Mouse (Mus musculus) midbrain, embryonic 14.5 days (tissue): ENCODE measurements around the gene Klf9. TPM values are rescaled to one million over a fixed set of nuclear protein-coding genes. Genes with fewer than 3 reads are reported as not detected.
A peak's percentile ranks its signal among the peaks of the same experiment; 100 is the strongest.

Experiments used
- ATAC-seq: fragments of 200-750 bp; cut with Nextera tagmentation; 2 replicates; pipeline ENCODE4 v1.8.0; 2017; ENCODE audit warnings: moderate number of reproducible peaks, moderate library complexity; ENCODE audit not compliant: low FRiP score, low TSS enrichment
- DNase-seq: peaks from one replicate; pipeline ENCODE4 v3.0.0-alpha.2; 2015
- H3K27ac ChIP-seq: fragments of 300-500 bp; sonication (generic); replicated peaks from 2 replicates; pipeline ENCODE4 v1.5.1; 2014; ENCODE audit warnings: mild to moderate bottlenecking, low read depth, low read length, moderate library complexity
- H3K27me3 ChIP-seq: fragments of 300-500 bp; sonication (generic); 2 replicates; pipeline ENCODE4 v1.6.1; 2014; ENCODE audit warnings: low read length, control low read depth, mixed read lengths; ENCODE audit not compliant: control insufficient read depth, insufficient read depth
- H3K36me3 ChIP-seq: fragments of 300-500 bp; sonication (generic); 2 replicates; pipeline ENCODE4 v1.6.1; 2014; ENCODE audit warnings: low read length, control low read depth; ENCODE audit not compliant: control insufficient read depth, insufficient read depth
- H3K4me1 ChIP-seq: fragments of 300-500 bp; sonication (generic); 2 replicates; pipeline ENCODE4 v1.6.1; 2014; ENCODE audit warnings: mild to moderate bottlenecking, antibody characterized with exemption, low read length, control low read depth; ENCODE audit not compliant: control insufficient read depth, insufficient read depth
- H3K4me2 ChIP-seq: fragments of 300-500 bp; sonication (generic); 2 replicates; pipeline ENCODE4 v1.6.1; 2014; ENCODE audit warnings: mild to moderate bottlenecking, low read length, moderate library complexity
- H3K4me3 ChIP-seq: fragments of 300-500 bp; sonication (generic); replicated peaks from 2 replicates; pipeline ENCODE4 v1.5.1; 2014; ENCODE audit warnings: low read depth, low read length
- H3K9ac ChIP-seq: fragments of 300-500 bp; sonication (generic); replicated peaks from 2 replicates; pipeline ENCODE4 v1.6.1; 2014; ENCODE audit warnings: mild to moderate bottlenecking, low read length, moderate library complexity
- H3K9me3 ChIP-seq: fragments of 300-500 bp; sonication (generic); 2 replicates; pipeline ENCODE4 v1.6.1; 2016; ENCODE audit warnings: low read length, control low read depth, mixed read lengths; ENCODE audit not compliant: control insufficient read depth
- WGBS: fragments of 180-500 bp; shearing (Covaris S2); extraction: QIAGEN DNeasy Blood & Tissue Kit; methylation state at CpG from one replicate; pipeline ENCODE4 v1.1.7; 2014; 5-methylcytosine and 5-hydroxymethylcytosine counted together
- polyA plus RNA-seq: library from polyadenylated mRNA; unstranded; fragments of >200 nt; fragmentation: Nextera tagmentation; extraction: Ambion mirVana; gene quantifications from 2 replicates; pipeline ENCODE4 v1.2.1, GENCODE M21; 2014

The Klf9 gene
- polyA plus RNA-seq, 1 experiment from 2014 or later, result 0.93 TPM

GRCm38 (mm10) chr19:23151651-23152070, 10.6 kb downstream of the Klf9 start:
- ATAC-seq, result no peak
- Histone ChIP-seq H3K36me3 (no peaks in the 10 kb centered on the region), H3K27me3 (no peaks in the 10 kb centered on the region), H3K4me3 (no peak overlapping the region), H3K9me3 (no peaks in the 10 kb centered on the region), H3K4me1 (no peaks in the 10 kb centered on the region), H3K9ac (no peak overlapping the region), H3K27ac (no peak overlapping the region), H3K4me2 (no peak overlapping the region)
- peak; percentile 47 for DNase-seq
- 35% methylated on average over 11 of the region's 11 CpGs for WGBS

DNA sequence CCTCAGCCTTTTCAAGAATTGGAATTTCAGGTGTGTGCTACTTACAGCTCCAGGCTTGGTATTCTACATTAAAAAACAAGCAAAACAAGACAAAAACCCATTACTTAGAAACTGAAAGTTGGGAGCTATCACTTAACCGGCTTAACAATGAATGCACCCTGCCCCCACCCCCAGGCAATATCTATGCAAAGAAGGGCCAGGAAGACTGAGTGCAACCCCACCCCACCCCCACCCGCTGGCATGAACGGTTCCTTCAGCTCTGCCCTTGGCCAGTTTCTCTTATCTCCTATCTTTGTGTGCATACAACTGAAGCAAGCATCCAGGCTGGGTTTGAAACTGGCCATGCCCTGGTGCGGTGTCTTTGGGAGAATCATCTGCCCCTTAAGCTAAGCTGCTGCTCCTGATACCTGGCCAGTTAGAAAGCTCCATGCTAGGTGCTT, 11.2 kb downstream of the Klf9 start:
- H3K9ac ChIP-seq, result no peak overlapping the region
- no peaks in the 10 kb centered on the region for H3K36me3 ChIP-seq
- H3K9me3 ChIP-seq, result no peaks in the 10 kb centered on the region
- no peak for DNase-seq
- no peak for ATAC-seq
- H3K27ac ChIP-seq, result no peak overlapping the region
- H3K27me3 ChIP-seq, result no peaks in the 10 kb centered on the region
- H3K4me1 ChIP-seq, result no peaks in the 10 kb centered on the region
- H3K4me2 ChIP-seq, result no peak overlapping the region
- 30% methylated on average over 4 of the region's 4 CpGs for WGBS
- no peak overlapping the region for H3K4me3 ChIP-seq

GRCm38 (mm10) chr19:23152771-23153605, 12.0 kb downstream of the Klf9 start:
- Histone ChIP-seq H3K9me3 (no peaks in the 10 kb centered on the region), H3K4me3 (no peak overlapping the region), H3K27me3 (no peaks in the 10 kb centered on the region), H3K4me1 (no peaks in the 10 kb centered on the region), H3K4me2 (no peak overlapping the region), H3K27ac (no peak overlapping the region), H3K36me3 (no peaks in the 10 kb centered on the region), H3K9ac (no peak overlapping the region)
- DNase-seq (no peak), ATAC-seq (no peak)
- 72% methylated on average over 25 of the region's 25 CpGs for WGBS

DNA sequence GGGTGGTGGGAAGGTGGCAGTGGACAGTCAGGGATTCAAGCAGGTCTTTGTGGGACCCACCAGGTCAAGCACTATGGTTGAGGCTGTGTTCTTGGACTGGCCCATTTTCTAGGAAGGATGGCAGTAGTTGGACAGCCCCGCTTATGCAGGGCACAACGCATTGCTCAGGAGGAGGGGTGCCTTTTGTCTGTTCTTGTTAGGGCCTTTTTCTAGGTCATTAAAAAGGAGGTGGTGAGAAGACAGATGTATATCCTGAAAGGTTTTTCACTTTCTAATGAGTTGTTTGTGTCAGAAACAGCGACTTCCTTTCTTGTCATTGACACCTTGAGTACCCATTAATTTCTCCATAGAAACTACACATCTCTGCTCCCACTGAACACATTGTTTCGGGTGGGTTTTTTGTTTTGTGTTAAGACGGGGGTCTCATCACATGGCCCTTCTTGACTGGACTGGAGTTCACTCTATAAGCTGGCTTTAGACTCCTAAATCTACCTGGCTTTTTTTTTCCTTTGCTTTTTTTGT, 12.6 kb downstream of the Klf9 start:
- no peaks in the 10 kb centered on the region for H3K4me1 ChIP-seq
- DNase-seq (no peak), ATAC-seq (no peak)
- no peaks in the 10 kb centered on the region for H3K9me3 ChIP-seq
- no peak overlapping the region for H3K4me2 ChIP-seq
- no peak overlapping the region for H3K4me3 ChIP-seq
- no peak overlapping the region for H3K27ac ChIP-seq
- WGBS, result 89% methylated on average over 5 of the region's 5 CpGs
- no peak overlapping the region for H3K9ac ChIP-seq
- no peaks in the 10 kb centered on the region for H3K27me3 ChIP-seq
- H3K36me3 ChIP-seq, result no peaks in the 10 kb centered on the region

- DNase-seq (no peak), ATAC-seq (no peak)
- Histone ChIP-seq H3K4me1 (no peaks in the 10 kb centered on the region), H3K27me3 (no peaks in the 10 kb centered on the region), H3K4me2 (no peak overlapping the region), H3K4me3 (no peak overlapping the region), H3K9ac (no peak overlapping the region), H3K9me3 (no peaks in the 10 kb centered on the region), H3K36me3 (no peaks in the 10 kb centered on the region), H3K27ac (no peak overlapping the region)
- WGBS, result 82% methylated on average over 10 of the region's 10 CpGs
Observed at GRCm38 (mm10) chr19:23159780-23160395, 18.9 kb downstream of the Klf9 start.

DNA sequence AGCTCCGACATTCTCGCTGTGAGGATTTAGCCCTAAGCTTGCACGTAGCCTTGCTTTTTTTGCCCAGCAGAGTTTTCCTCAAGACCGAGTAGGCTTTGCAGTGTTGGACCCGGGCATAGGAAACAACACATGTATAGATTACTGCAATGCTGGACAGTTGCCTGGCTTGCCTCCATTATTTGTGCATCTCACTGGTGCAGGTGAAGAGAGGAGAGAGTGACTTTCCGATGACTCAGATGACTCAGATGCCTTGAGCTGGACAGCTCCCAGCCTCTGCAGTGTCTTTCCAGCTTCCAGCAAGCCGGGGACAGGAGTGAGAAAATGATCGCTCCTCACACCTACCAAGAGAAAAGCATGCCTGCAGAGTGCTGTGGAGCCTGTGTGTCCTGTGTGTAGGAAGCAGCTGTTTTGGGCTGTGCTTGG, 21.4 kb downstream of the Klf9 start:
- ATAC-seq (no peak), DNase-seq (no peak)
- Histone ChIP-seq H3K36me3 (no peaks in the 10 kb centered on the region), H3K27ac (no peak overlapping the region), H3K27me3 (no peaks in the 10 kb centered on the region), H3K9me3 (no peaks in the 10 kb centered on the region), H3K9ac (no peak overlapping the region), H3K4me2 (no peak overlapping the region), H3K4me3 (no peak overlapping the region), H3K4me1 (no peaks in the 10 kb centered on the region)
- WGBS, result 22% methylated on average over 8 of the region's 8 CpGs

- Histone ChIP-seq H3K27ac (no peak overlapping the region), H3K4me2 (no peak overlapping the region), H3K27me3 (no peaks in the 10 kb centered on the region), H3K36me3 (no peaks in the 10 kb centered on the region), H3K4me3 (no peak overlapping the region), H3K9me3 (no peaks in the 10 kb centered on the region), H3K9ac (no peak overlapping the region), H3K4me1 (no peaks in the 10 kb centered on the region)
- ATAC-seq (no peak), DNase-seq (no peak)
- WGBS, result 80% methylated on average over 6 of the region's 6 CpGs
Observed at GRCm38 (mm10) chr19:23162877-23163276, 21.9 kb downstream of the Klf9 start.

DNA sequence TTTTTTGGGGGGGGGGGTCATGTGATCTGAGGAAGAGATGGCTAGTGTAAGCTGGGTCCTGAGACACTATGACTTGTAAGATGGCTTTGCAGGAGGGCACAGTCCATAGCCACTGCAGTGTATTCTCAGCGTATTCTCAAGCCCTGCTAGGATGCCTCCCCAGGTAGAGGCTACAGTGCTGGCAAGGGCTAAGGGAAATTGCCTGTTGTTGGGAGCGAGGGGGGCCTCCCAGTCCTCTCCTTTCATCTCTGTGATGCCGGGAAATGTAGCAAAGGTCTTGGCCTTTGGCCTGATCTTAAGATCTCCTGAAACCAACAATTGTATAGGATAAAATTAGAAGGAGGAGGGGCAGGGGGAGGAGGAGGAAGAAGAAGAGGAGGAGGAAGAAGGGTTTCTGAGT, 22.3 kb downstream of the Klf9 start:
- no peaks in the 10 kb centered on the region for H3K4me1 ChIP-seq
- H3K27me3 ChIP-seq, result no peaks in the 10 kb centered on the region
- H3K9ac ChIP-seq, result no peak overlapping the region
- no peaks in the 10 kb centered on the region for H3K9me3 ChIP-seq
- no peak overlapping the region for H3K4me3 ChIP-seq
- no peak overlapping the region for H3K27ac ChIP-seq
- 31% methylated on average over 3 of the region's 3 CpGs for WGBS
- H3K36me3 ChIP-seq, result no peaks in the 10 kb centered on the region
- DNase-seq (no peak), ATAC-seq (no peak)
- no peak overlapping the region for H3K4me2 ChIP-seq
